Mouse (Mus musculus) heart, postnatal 0 days (tissue): Measurements from ENCODE around the gene Tekt3. TPM values are rescaled to one million over a fixed set of nuclear protein-coding genes. Genes with fewer than 3 reads are reported as not detected.

ENCODE experiments used
- ATAC-seq: fragments of 200-750 bp; cut with Nextera tagmentation; 2 replicates; pipeline ENCODE4 v1.8.0; 2017; ENCODE audit warnings: low read depth, moderate number of reproducible peaks, moderate library complexity; ENCODE audit not compliant: insufficient read depth
- DNase-seq: peaks from one replicate; pipeline ENCODE4 v3.0.0-alpha.2; 2016; ENCODE audit warnings: low spot score
- H3K27ac ChIP-seq: fragments of 300-500 bp; sonication (generic); 2 replicates; pipeline ENCODE4 v1.5.1; 2014; ENCODE audit warnings: low read depth, mild to moderate bottlenecking
- H3K27me3 ChIP-seq: fragments of 300-500 bp; sonication (generic); 2 replicates; pipeline ENCODE4 v1.6.1; 2014; ENCODE audit warnings: low read length, mixed read lengths; ENCODE audit not compliant: control insufficient read depth, insufficient read depth
- H3K36me3 ChIP-seq: fragments of 300-500 bp; sonication (generic); replicated peaks from 2 replicates; pipeline ENCODE4 v1.6.1; 2014; ENCODE audit warnings: low read length, mixed read lengths; ENCODE audit not compliant: control insufficient read depth, insufficient read depth
- H3K4me1 ChIP-seq: fragments of 300-500 bp; sonication (generic); 2 replicates; pipeline ENCODE4 v1.6.1; 2014; ENCODE audit warnings: antibody characterized with exemption; ENCODE audit not compliant: control insufficient read depth, insufficient read depth
- H3K4me2 ChIP-seq: fragments of 300-500 bp; sonication (generic); 2 replicates; pipeline ENCODE4 v1.6.1; 2014; ENCODE audit warnings: low read depth, mild to moderate bottlenecking, low read length, moderate library complexity
- H3K4me3 ChIP-seq: fragments of 300-500 bp; sonication (generic); 2 replicates; pipeline ENCODE4 v1.5.1; 2014; ENCODE audit warnings: low read depth, low read length
- H3K9ac ChIP-seq: fragments of 300-500 bp; sonication (generic); replicated peaks from 2 replicates; pipeline ENCODE4 v1.6.1; 2014; ENCODE audit warnings: low read depth, low read length, mixed read lengths
- H3K9me3 ChIP-seq: fragments of 300-500 bp; sonication (generic); replicated peaks from 2 replicates; pipeline ENCODE4 v1.6.1; 2016; ENCODE audit warnings: low read length; ENCODE audit not compliant: control insufficient read depth
- CTCF ChIP-seq: IDR thresholded peaks from 2 replicates; pipeline ENCODE4 v1.5.1; 2016; ENCODE audit warnings: antibody characterized with exemption, control low read depth, low read depth
- EP300 ChIP-seq: IDR thresholded peaks from 2 replicates; pipeline ENCODE4 v1.6.1; 2016; ENCODE audit warnings: antibody characterized with exemption, low read depth
- WGBS: fragments of 180-500 bp; shearing (Covaris S2); extraction: QIAGEN DNeasy Blood & Tissue Kit; methylation state at CpG from one replicate; pipeline ENCODE4 v1.1.7; 2014; 5-methylcytosine and 5-hydroxymethylcytosine counted together
- polyA plus RNA-seq: library from polyadenylated mRNA; unstranded; fragments of >200 nt; fragmentation: Nextera tagmentation; extraction: Ambion mirVana; gene quantifications from 2 replicates; pipeline ENCODE4 v1.2.1, GENCODE M21; 2015
- total RNA-seq: library from RNA; depleted of rRNA; stranded (reverse); fragments of >200 nt; gene quantifications from 2 replicates; pipeline ENCODE4 v1.2.3, GENCODE M21; 2014; ENCODE audit warnings: low replicate concordance

The Tekt3 gene
- total and polyA plus RNA-seq, 2 experiments from 2014 or later = not detected

DNA sequence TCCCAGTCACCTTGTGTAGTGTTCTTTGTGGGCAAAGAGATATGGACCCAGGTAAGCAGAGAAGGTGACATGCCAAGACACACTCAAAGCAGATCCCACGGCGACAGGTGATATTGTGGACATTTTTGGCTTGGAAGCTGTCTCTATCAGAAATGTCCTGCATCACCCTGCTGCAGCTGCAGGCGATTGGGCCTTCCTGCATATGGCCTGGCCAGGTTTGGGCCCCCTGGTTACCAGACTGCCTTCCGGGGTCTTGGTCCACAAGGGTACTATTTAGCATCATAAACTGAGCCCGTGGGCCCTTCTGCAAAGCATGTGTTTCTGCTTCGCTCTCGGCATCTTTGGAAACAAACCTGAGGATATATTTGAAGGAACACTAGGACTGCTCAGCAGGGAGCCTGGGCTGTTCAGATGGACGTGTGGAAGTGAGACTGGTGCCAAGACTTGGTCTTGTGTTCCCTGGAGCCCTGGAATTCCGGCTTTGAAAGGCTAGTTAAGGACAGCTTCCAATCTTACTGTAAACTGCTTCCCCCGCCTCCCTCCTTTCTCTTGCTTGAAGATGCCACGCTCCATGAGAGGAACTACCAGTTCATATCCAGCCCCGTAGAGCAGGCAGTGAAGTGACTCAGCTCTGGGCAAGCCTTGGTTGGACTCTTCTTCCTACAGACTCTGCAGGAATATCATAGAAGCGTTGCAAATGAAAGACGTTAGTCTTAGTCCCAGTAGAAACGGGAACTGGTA, 73.5 kb downstream of the Tekt3 start:
- Histone ChIP-seq H3K4me1 (peaks cover 29% of the 10 kb centered on the region), H3K4me3 (no peak overlapping the region), H3K4me2 (no peak overlapping the region), H3K9ac (no peak overlapping the region), H3K9me3 (no peaks in the 10 kb centered on the region), H3K36me3 (peaks cover 44% of the 10 kb centered on the region), H3K27ac (peak overlapping the region; percentile 28; the same call in 1 of the 2 replicates), H3K27me3 (no peaks in the 10 kb centered on the region)
- no peak for ATAC-seq
- DNase-seq = no peak
- no peak for TF ChIP-seq CTCF
- TF ChIP-seq EP300 = no peak
- WGBS = 73% methylated on average over 15 of the region's 15 CpGs

DNA sequence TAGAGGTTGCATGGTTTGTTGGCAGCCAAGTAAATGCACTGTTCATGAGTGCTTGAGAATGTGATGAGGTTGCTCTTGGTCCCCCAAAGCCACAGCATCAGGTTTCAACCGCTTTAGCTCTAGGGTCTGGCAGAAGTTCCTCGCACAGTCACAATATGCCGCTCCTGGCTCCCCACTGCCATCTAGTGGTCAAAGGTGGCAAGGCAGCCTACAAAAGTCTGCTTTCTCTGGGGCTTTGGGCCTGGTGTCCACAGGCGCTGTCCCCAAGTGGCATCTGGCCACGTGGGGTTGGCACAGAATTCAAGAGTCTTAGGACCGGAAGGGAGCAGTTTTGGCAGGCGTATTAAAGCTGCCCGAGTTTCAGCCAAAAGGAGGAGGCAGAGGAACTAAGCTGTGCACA, 74.2 kb downstream of the Tekt3 start:
- H3K27me3 ChIP-seq = no peaks in the 10 kb centered on the region
- no peak overlapping the region for H3K4me3 ChIP-seq
- 1% methylated on average over 8 of the region's 8 CpGs for WGBS
- ATAC-seq (peak; percentile 77), DNase-seq (peak; percentile 88)
- no peaks in the 10 kb centered on the region for H3K9me3 ChIP-seq
- peak overlapping the region; percentile 32; the same call in 1 of the 2 replicates for H3K4me2 ChIP-seq
- H3K36me3 ChIP-seq = peaks cover 51% of the 10 kb centered on the region
- TF ChIP-seq EP300 (peak; percentile 77; the same call in 1 of the 2 replicates), CTCF (peak; percentile 100)
- H3K27ac ChIP-seq = peak overlapping the region; percentile 87
- no peak overlapping the region for H3K9ac ChIP-seq
- peaks cover 22% of the 10 kb centered on the region for H3K4me1 ChIP-seq

DNA sequence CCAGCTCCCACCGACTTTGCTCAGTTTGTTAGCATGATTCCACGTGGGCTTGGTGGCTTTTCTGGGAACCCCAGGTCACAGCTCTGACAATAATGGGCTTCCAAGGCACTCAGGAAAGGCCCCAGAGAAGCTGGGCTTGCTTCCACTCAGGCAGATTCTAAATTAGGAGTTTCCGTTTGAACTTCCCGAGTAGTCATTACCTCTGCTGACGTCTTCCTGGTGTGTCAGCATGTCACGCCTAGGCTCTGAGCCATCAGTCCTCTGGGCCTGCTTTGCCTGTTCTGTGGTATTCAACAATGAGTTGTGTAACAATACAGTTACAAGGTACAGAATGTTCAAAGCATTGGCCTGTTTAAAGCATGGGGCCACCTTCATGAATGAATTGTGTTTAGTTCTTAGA, 74.8 kb downstream of the Tekt3 start:
- Histone ChIP-seq H3K4me3 (no peak overlapping the region), H3K9me3 (no peaks in the 10 kb centered on the region), H3K36me3 (peaks cover 56% of the 10 kb centered on the region), H3K4me2 (peak overlapping the region; percentile 32; the same call in 1 of the 2 replicates), H3K9ac (no peak overlapping the region; the same call in 1 of the 2 replicates), H3K27me3 (no peaks in the 10 kb centered on the region), H3K4me1 (peaks cover 19% of the 10 kb centered on the region), H3K27ac (peak overlapping the region; percentile 87)
- ATAC-seq (peak; percentile 47; the same call in 1 of the 2 replicates), DNase-seq (peak; percentile 74)
- WGBS = 26% methylated on average over 6 of the region's 6 CpGs
- no peak for TF ChIP-seq CTCF
- TF ChIP-seq EP300 = 0 out of 2 replicates have a peak, but pooled peaks have one; percentile 10

DNA sequence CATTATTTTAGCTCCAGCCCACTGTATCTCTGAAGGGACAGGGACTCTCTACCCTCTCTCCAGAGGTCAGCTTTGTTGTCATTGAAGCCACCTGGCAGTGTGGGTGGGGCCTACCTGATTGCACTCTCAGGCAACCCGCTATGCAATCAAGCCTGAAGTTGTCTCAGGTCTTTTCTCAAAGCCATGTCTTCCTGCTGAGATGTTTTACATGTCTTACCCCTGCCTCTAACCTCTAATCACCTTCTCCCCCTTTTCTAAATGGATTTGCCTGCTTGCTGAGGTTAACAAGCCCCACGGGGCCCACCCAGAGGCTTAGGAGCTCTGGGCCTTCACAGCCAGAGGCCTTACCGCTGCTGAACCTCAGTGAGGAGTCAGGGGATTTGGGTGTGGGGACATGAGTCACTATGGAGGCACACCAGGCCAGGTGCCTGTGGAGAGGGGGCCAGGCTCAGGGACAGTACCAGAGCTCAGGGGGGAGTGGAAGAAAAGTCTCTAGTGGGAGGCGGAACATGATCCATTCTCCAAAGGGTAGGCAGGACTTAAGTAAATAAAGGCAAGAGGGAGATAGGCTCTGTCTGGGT, 75.5 kb downstream of the Tekt3 start:
- TF ChIP-seq CTCF = no peak
- TF ChIP-seq EP300 = no peak

DNA sequence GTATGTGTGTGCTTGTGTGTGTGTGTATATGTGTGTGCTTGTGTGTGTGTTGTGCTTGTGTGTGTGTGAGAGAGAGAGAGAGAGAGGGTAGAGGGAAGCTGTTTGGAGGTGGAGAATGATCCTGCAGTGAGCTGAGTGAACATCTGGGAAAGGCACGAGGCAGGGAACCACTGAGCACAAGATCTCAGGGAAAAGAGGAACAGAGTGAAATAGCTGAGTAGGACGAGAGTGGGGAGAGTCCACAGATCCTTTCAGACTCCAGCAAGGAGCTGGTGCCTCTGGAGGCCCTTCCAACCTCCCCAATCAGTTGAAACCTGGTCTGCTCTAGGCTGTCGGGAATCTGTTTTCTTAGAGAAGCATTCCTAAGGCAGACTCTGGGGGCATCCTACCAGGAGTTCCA, 77.3 kb downstream of the Tekt3 start:
- H3K9ac ChIP-seq = no peak overlapping the region
- no peak for TF ChIP-seq EP300
- TF ChIP-seq CTCF = no peak

More for the DNA sequence above, 75.5 kb downstream of the Tekt3 start:
- ATAC-seq (no peak), DNase-seq (no peak)
- H3K36me3 ChIP-seq = peaks cover 60% of the 10 kb centered on the region
- no peak overlapping the region for H3K9ac ChIP-seq
- H3K9me3 ChIP-seq = no peaks in the 10 kb centered on the region
- WGBS = 86% methylated on average over 4 of the region's 4 CpGs
- no peaks in the 10 kb centered on the region for H3K27me3 ChIP-seq
- peak overlapping the region; percentile 87 for H3K27ac ChIP-seq
- H3K4me3 ChIP-seq = no peak overlapping the region
- no peak overlapping the region for H3K4me2 ChIP-seq
- H3K4me1 ChIP-seq = peaks cover 19% of the 10 kb centered on the region

More for the DNA sequence above, 77.3 kb downstream of the Tekt3 start:
- DNase-seq (no peak), ATAC-seq (no peak)
- Histone ChIP-seq H3K9me3 (no peaks in the 10 kb centered on the region), H3K4me3 (no peak overlapping the region), H3K27me3 (no peaks in the 10 kb centered on the region), H3K4me1 (peaks cover 28% of the 10 kb centered on the region), H3K36me3 (peaks cover 60% of the 10 kb centered on the region), H3K27ac (no peak overlapping the region), H3K4me2 (no peak overlapping the region)
- WGBS = 39% methylated on average over 3 of the region's 3 CpGs
